Mouse (Mus musculus) lung, postnatal 25 days (tissue): ENCODE data around the gene Birc7.

Experiments
- DNase-seq: peaks from one replicate; pipeline ENCODE4 v3.0.0; 2022; ENCODE audit warnings: low spot score

Birc7 gene

GRCm38 (mm10) chr2:180928723-180929122 is at the start of gene Birc7:
Birc7 (plus strand) TSS chr2:180929023.
- no peak for DNase-seq

GRCm38 (mm10) chr2:180879365-180880067 is 49.3 kb upstream of the Birc7 start:
- no peak for DNase-seq

GRCm38 (mm10) chr2:180881281-180881680 is 47.5 kb upstream of the Birc7 start:
- no peak for DNase-seq

GRCm38 (mm10) chr2:180885270-180885669 is 43.6 kb upstream of the Birc7 start:
- DNase-seq = no peak

- no peak for DNase-seq
Measured at GRCm38 (mm10) chr2:180889271-180889920, 39.4 kb upstream of the Birc7 start.

GRCm38 (mm10) chr2:180889921-180890280 is 38.9 kb upstream of the Birc7 start:
- DNase-seq = no peak

GRCm38 (mm10) chr2:180890422-180891074 is 38.3 kb upstream of the Birc7 start:
- no peak for DNase-seq

GRCm38 (mm10) chr2:180891075-180891834 is 37.6 kb upstream of the Birc7 start:
- no peak for DNase-seq

- no peak for DNase-seq
Measured at GRCm38 (mm10) chr2:180891835-180892323, 36.9 kb upstream of the Birc7 start.

GRCm38 (mm10) chr2:180892841-180893521 is 35.8 kb upstream of the Birc7 start:
- DNase-seq = no peak

- DNase-seq = no peak
Measured at GRCm38 (mm10) chr2:180893537-180894028, 35.2 kb upstream of the Birc7 start.

- DNase-seq = peak; percentile 8
Measured at GRCm38 (mm10) chr2:180894029-180894623, 34.7 kb upstream of the Birc7 start.

- peak; percentile 32 for DNase-seq
Measured at GRCm38 (mm10) chr2:180894734-180895133, 34.1 kb upstream of the Birc7 start.

- no peak for DNase-seq
Measured at GRCm38 (mm10) chr2:180895321-180895720, 33.5 kb upstream of the Birc7 start.

- no peak for DNase-seq
Measured at GRCm38 (mm10) chr2:180895837-180896525, 32.8 kb upstream of the Birc7 start.

GRCm38 (mm10) chr2:180896819-180897625 is 31.8 kb upstream of the Birc7 start:
- DNase-seq = no peak

- no peak for DNase-seq
Measured at GRCm38 (mm10) chr2:180897857-180898256, 31.0 kb upstream of the Birc7 start.

- DNase-seq = no peak
Measured at GRCm38 (mm10) chr2:180902086-180902485, 26.7 kb upstream of the Birc7 start.

GRCm38 (mm10) chr2:180904435-180905208 is 24.2 kb upstream of the Birc7 start:
- DNase-seq = no peak
